Mouse (Mus musculus) lung, postnatal 36 days (tissue): ENCODE results near the gene Whamm.

Experiments used
- DNase-seq: peaks from one replicate; pipeline ENCODE4 v3.0.0; 2022; ENCODE audit warnings: mixed read lengths

The Whamm gene

GRCm38 (mm10) chr7:81599379-81600280 is 28.6 kb downstream of the Whamm start:
- DNase-seq = peak; percentile 8

- DNase-seq = no peak
Measured at GRCm38 (mm10) chr7:81604991-81605390, 33.9 kb downstream of the Whamm start.

GRCm38 (mm10) chr7:81605489-81605888 is 34.4 kb downstream of the Whamm start:
- DNase-seq = no peak

- no peak for DNase-seq
Measured at GRCm38 (mm10) chr7:81606452-81606851, 35.4 kb downstream of the Whamm start.

GRCm38 (mm10) chr7:81610125-81610524 is 39.1 kb downstream of the Whamm start:
- DNase-seq = peak; percentile 37

GRCm38 (mm10) chr7:81612856-81613635 is 42.0 kb downstream of the Whamm start:
- no peak for DNase-seq

- no peak for DNase-seq
Measured at GRCm38 (mm10) chr7:81615031-81615430, 44.0 kb downstream of the Whamm start.

- no peak for DNase-seq
Measured at GRCm38 (mm10) chr7:81622793-81623192, 51.7 kb downstream of the Whamm start.

GRCm38 (mm10) chr7:81623767-81624166 is 52.7 kb downstream of the Whamm start:
- no peak for DNase-seq

- DNase-seq = peak; percentile 24
Measured at GRCm38 (mm10) chr7:81626460-81626859, 55.4 kb downstream of the Whamm start.

GRCm38 (mm10) chr7:81631261-81631660 is 60.2 kb downstream of the Whamm start:
- DNase-seq = no peak

GRCm38 (mm10) chr7:81632586-81632985 is 61.5 kb downstream of the Whamm start:
- no peak for DNase-seq

GRCm38 (mm10) chr7:81641101-81641500 is 70.0 kb downstream of the Whamm start:
- DNase-seq = no peak

GRCm38 (mm10) chr7:81644551-81645235 is 73.6 kb downstream of the Whamm start:
- no peak for DNase-seq
